Mouse (Mus musculus): ENCODE data around the gene Thap12.

DNA sequence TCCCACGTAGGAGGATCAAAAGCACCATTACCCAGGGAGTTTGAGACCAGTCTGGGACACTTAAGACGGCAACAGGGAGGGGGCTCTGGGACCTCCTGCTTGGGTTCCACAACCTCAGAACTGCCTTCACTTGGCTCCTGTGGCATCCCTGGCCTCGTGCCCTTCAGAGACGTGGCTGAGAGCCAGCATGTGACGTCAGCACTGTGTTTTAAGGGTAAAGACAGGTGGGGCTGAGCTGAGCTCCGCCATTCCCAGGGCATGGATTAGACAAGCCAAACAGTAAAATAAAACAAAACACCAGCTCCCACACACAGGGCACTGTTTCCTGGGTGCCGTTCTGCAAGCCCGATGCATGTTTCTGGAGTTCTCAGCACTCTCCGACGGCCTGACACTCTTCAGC lies 47.5 kb downstream of the Thap12 start:
- no peak for TF ChIP-seq POLR2A (IDR thresholded peaks at IDR 0.05; ENCODE audit: borderline replicate concordance, extremely low read depth, low read depth, low read length)
- no peak for TF ChIP-seq CTCF (IDR thresholded peaks at IDR 0.05; ENCODE audit: insufficient read depth, low read length)

All from lung, adult 2 months (tissue).